Mouse (Mus musculus): ENCODE results near the gene Kif5c. TPM values are rescaled to one million over a fixed set of nuclear protein-coding genes. Genes with fewer than 3 reads are reported as not detected.

The Kif5c gene
- polyA plus RNA-seq, 1 experiment from 2014 or later = 7.1 TPM

- WGBS (ENCODE audit: missing documents) = 46% methylated on average over 4 of the region's 4 CpGs
Observed at GRCm38 (mm10) chr2:49813151-49813550, 194.1 kb downstream of the Kif5c start.

GRCm38 (mm10) chr2:49814011-49814410 lies 194.9 kb downstream of the Kif5c start:
- H3K36me3 ChIP-seq (ENCODE audit: inconsistent target) = no peaks in the 10 kb centered on the region
- H3K79me2 ChIP-seq (ENCODE audit: inconsistent target) = no peaks in the 10 kb centered on the region
- 12% methylated on average over 6 of the region's 6 CpGs for WGBS (ENCODE audit: missing documents)
- no peak overlapping the region for H3K27ac ChIP-seq
- no peak overlapping the region for H3K4me3 ChIP-seq (ENCODE audit: inconsistent target)

More at GRCm38 (mm10) chr2:49813151-49813550, 194.1 kb downstream of the Kif5c start:
- no peaks in the 10 kb centered on the region for H3K36me3 ChIP-seq (ENCODE audit: inconsistent target)
- no peaks in the 10 kb centered on the region for H3K79me2 ChIP-seq (ENCODE audit: inconsistent target)
- H3K4me3 ChIP-seq (ENCODE audit: inconsistent target) = no peak overlapping the region
- no peak overlapping the region for H3K27ac ChIP-seq

- WGBS (ENCODE audit: missing documents) = 97% methylated on average over 3 of the region's 3 CpGs
- H3K79me2 ChIP-seq (ENCODE audit: inconsistent target) = no peaks in the 10 kb centered on the region
Observed at GRCm38 (mm10) chr2:49815696-49816320, 196.7 kb downstream of the Kif5c start.

GRCm38 (mm10) chr2:49816549-49816948 lies 197.5 kb downstream of the Kif5c start:
- no peaks in the 10 kb centered on the region for H3K36me3 ChIP-seq (ENCODE audit: inconsistent target)
- no peak overlapping the region for H3K4me3 ChIP-seq (ENCODE audit: inconsistent target)
- 81% methylated on average over 5 of the region's 5 CpGs for WGBS (ENCODE audit: missing documents)
- H3K27ac ChIP-seq = no peak overlapping the region
- H3K79me2 ChIP-seq (ENCODE audit: inconsistent target) = no peaks in the 10 kb centered on the region

More at GRCm38 (mm10) chr2:49815696-49816320, 196.7 kb downstream of the Kif5c start:
- Histone ChIP-seq H3K4me3 (ENCODE audit: inconsistent target) (no peak overlapping the region), H3K36me3 (ENCODE audit: inconsistent target) (no peaks in the 10 kb centered on the region), H3K27ac (no peak overlapping the region)

GRCm38 (mm10) chr2:49817151-49817550 lies 198.1 kb downstream of the Kif5c start:
- Histone ChIP-seq H3K79me2 (ENCODE audit: inconsistent target) (no peaks in the 10 kb centered on the region), H3K27ac (no peak overlapping the region), H3K4me3 (ENCODE audit: inconsistent target) (no peak overlapping the region), H3K36me3 (ENCODE audit: inconsistent target) (no peaks in the 10 kb centered on the region)
- WGBS (ENCODE audit: missing documents) = 96% methylated on average over 3 of the region's 3 CpGs

GRCm38 (mm10) chr2:49818126-49818525 lies 199.0 kb downstream of the Kif5c start:
- Histone ChIP-seq H3K4me3 (ENCODE audit: inconsistent target) (no peak overlapping the region), H3K36me3 (ENCODE audit: inconsistent target) (no peaks in the 10 kb centered on the region), H3K79me2 (ENCODE audit: inconsistent target) (no peaks in the 10 kb centered on the region), H3K27ac (no peak overlapping the region)
- WGBS (ENCODE audit: missing documents) = 91% methylated on average over 5 of the region's 5 CpGs

- no CpG with 5 or more reads among the region's 1 CpGs for WGBS (ENCODE audit: missing documents)
- no peak overlapping the region for H3K27ac ChIP-seq
Observed at GRCm38 (mm10) chr2:49822312-49822711, 203.2 kb downstream of the Kif5c start.

More at GRCm38 (mm10) chr2:49822312-49822711, 203.2 kb downstream of the Kif5c start:
- Histone ChIP-seq H3K36me3 (ENCODE audit: inconsistent target) (no peaks in the 10 kb centered on the region), H3K79me2 (ENCODE audit: inconsistent target) (no peaks in the 10 kb centered on the region), H3K4me3 (ENCODE audit: inconsistent target) (no peak overlapping the region)

Other genes starting within 250 kb of the Kif5c start
- 13.1 to 20.5 TPM (median 13.8 TPM) in 3 replicates for gene Epc2, start 167.8 kb upstream of the Kif5c start, polyA plus RNA-seq (2018)
- gene Lypd6b, start 168.4 kb downstream of the Kif5c start, polyA plus RNA-seq (2018) = not detected in 3 replicates